In genomic region chr4:114359818-114360217, GRCm38 (mm10) we compare ENCODE assay signal across 18 mouse cellular contexts. TPM values are rescaled to one million over a fixed set of nuclear protein-coding genes. Genes with fewer than 3 reads are reported as not detected.
A peak's percentile ranks its signal among the peaks of the same experiment; 100 is the strongest.
DNase-seq lines count a peak whose midpoint lies in the region.
"Had no signal": no experiment of that assay in that cellular context is flagged by ENCODE, and none has a peak within 500 bp of the region (broad histone marks: within the 10 kb centered on the region; RNA-seq: fewer than 3 reads in every experiment).

No protein-coding gene starts in this region.

- DNase-seq in frontal cortex, adult 2 months (ENCODE audit: extremely low spot score in 1 of 2, low spot score in 1 of 2), result peak; percentile 44 to 60
- DNase-seq in frontal cortex, postnatal 25 days (ENCODE audit: low spot score in 2 of 2), result no peak
- DNase-seq in right cerebral cortex, adult 2 months (ENCODE audit: low spot score in 2 of 2), result peak; percentile 47 to 60
- DNase-seq in right cerebral cortex, postnatal 14 days, result no peak
- peak; percentile 30 for DNase-seq in fat pad, adult 2 months (ENCODE audit: extremely low read depth, low read depth, low spot score)
- no peak for DNase-seq in thymus, postnatal 14 days
- DNase-seq in cerebellum, postnatal 25 days, result no peak
- DNase-seq: cerebellum, adult 11-12 months; cerebellum, postnatal 14 days; embryo, embryonic 11 days; heart, postnatal 14 days; kidney, adult 18-20 months; kidney, postnatal 10 days; liver, embryonic 13.5 days; lung, embryonic 14.5 days; retina, postnatal 1 day; thymus, adult 18-20 months had no signal

RNA-seq across cellular contexts. Expression of gene Trabd2b, which starts 46.7 kb away (rescaled TPM):
- polyA plus RNA-seq in frontal cortex, adult 2 months (2012; rRNA removed), result 0.99 and 1.8 TPM in 2 replicates
- polyA plus RNA-seq: macrophage had no signal

Comparison
In these comparisons a context has a peak if more than half of its experiments do, and no peak if none do; other contexts are left out.
1. DNase-seq: peak in frontal cortex, adult 2 months (2 of 2), right cerebral cortex, adult 2 months (2 of 2) and fat pad, adult 2 months (single experiment); none in frontal cortex, postnatal 25 days (0 of 2), right cerebral cortex, postnatal 14 days (single experiment), thymus, postnatal 14 days (single experiment) and cerebellum, postnatal 25 days (0 of 2).